Mouse (Mus musculus) adipocyte (in vitro differentiated cells): Measurements from ENCODE around the gene Arhgef10l.
"Not testable (repeated sequence)": the region's sequence is repeated elsewhere in the genome, so short reads cannot be mapped to it uniquely, and the experiment has no call there.

ENCODE experiments used
- DNase-seq: peaks from one replicate; pipeline ENCODE4 v3.0.0-alpha.2; 2016; ENCODE audit warnings: low spot score

Gene Arhgef10l

DNA sequence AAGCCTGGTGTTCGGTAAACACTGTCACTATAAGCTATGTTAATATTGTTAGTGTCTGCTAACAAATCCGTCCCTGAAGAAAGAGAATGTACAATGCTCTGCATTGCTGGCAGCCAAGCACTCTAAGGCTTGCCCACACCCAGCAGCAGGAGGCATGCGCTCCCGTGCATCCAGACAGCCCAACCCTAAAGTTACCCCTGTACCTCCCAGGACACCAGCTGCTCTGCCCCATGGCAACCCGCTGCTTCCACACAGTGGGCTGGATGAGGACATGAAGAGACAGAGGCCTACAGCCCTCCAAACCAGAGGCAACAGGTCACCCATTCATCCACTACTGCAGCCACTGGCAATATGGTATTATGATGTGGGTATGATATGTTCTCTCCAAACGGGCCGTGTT, 60.0 kb downstream of the Arhgef10l start:
- DNase-seq: no peak

DNA sequence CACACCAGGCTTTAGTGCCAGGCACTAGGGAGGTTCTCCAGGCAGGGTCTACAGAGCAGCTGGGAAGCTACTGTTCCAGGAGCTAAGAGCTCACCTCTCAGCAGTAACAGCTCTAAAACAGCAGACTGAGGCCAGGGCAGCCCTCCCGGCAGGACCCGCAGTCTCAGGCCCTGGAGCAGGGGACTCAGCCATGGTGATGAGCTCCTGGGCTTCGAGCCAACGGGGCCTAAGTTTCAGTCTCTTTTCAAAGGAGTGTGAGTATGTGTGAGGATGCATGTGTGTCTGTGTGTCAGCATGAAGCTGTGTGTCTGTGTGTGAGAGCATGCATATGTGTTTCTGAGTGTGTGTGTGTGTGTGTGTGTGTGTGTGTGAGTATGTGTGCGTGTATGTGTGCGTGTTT, 60.6 kb downstream of the Arhgef10l start:
- peak; percentile 13 for DNase-seq

DNA sequence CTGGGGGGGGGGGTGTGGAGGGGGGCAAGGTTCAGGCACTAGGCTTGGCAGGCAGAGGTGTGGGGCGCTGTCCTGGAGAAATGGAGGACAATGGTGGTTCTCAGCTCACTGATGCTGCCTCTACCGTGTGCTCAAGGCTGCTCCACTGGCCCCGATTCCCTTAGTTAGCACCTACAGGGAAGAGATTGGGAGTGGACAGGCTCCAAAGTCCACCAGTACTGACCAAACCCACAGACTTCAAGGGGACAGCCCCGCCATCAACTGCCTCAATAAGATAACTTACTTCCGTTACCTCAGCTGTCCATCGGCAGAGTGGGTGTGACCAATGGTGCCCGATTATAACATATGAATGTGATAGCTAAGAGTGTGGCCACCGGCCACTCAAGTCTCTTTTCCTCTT, 61.3 kb downstream of the Arhgef10l start:
- no peak for DNase-seq

DNA sequence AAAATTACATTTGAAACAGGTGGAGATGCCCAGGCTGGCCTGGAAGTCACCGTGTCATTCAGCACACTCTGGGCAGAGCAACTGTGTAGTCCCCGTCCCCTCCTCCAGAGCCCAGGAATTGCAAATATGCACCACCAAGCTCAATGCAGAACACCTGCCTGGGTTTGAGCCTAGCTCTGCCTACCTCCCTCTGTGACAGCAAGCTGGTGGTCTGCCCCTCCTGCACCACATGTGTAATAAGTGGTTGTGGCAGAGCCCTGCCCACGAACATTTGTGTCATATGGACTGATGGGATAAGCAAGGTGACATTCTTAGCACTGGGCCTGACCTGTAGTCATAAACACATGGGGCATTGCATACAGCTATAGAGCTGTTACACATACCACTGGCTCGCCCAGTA, 63.8 kb downstream of the Arhgef10l start:
- no peak for DNase-seq

DNA sequence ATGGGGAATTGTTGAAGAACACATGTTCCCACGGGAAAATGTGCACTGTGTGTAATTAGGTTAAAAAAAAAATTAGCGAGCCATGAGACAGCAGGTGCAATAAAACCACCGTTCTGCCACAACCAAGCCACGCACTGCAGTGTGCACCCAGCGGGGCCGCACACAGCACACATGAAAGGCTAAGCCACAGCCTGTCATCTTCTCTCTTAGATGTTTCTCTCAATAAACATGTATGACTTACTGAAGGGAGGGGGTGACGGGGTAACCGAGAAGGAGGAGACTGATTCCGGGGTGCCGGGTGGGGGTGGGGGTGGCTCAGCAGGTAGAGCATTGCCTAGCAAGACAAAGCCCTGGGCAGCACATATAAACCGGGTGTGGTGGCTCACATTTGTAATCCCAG, 64.7 kb downstream of the Arhgef10l start:
- no peak for DNase-seq

DNA sequence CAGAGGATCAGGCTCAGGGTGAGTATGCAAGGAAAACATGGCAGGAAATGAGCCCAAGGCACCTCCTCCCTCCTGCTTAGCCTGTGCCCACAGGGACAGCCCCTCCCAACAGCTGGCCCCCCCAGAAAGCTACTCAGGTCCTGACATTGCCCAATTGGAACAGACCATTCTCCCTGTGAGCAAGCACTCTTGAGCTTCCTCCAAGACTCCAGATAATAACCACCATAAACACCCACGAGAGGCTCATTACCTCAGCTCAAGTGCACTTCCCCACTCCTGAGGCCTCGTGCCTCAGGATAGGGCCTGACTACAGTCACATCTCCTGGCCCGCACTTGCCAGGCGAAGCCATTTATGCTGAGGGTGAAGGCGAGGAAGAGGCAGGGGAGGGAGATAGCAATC, 67.0 kb downstream of the Arhgef10l start:
- DNase-seq: no peak

DNA sequence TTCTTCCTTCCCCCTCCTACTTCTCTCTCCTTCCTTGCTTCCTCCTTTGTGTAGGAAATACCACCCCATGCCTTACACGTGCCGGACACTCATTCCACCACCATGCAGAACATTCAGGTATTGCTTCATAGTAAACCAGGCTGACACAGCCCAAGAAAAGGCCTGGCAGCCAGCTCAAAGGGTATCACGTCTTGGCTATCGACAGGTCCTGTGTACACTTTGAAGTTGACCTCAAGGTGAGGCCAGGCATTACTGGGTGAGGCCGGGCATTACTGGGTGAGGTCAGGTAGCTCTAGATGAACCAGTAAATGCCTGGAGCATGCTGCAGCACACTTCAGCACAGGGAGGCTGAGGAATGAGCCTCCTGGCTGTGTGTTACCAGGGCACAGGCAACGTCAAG, 67.9 kb downstream of the Arhgef10l start:
- DNase-seq: no peak

DNA sequence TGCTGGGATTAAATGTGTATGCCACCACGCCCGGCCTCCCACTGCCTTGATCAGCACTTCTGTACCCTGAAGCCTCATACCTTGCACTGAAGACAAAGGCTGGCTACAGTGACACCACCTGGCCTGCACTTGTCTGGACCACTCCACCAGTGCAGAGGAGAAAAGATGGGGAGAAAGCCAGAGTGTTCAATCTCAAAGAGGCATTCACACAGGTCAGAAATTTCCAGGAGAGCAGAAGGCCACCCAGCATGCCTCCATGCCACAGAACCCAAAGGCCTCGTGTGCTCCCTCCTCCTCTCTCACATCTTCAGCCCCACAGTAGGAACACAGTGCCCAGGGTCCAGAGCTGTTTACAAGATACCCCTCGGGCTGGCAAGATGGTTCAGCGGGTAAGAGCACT, 68.4 kb downstream of the Arhgef10l start:
- DNase-seq: no peak

DNA sequence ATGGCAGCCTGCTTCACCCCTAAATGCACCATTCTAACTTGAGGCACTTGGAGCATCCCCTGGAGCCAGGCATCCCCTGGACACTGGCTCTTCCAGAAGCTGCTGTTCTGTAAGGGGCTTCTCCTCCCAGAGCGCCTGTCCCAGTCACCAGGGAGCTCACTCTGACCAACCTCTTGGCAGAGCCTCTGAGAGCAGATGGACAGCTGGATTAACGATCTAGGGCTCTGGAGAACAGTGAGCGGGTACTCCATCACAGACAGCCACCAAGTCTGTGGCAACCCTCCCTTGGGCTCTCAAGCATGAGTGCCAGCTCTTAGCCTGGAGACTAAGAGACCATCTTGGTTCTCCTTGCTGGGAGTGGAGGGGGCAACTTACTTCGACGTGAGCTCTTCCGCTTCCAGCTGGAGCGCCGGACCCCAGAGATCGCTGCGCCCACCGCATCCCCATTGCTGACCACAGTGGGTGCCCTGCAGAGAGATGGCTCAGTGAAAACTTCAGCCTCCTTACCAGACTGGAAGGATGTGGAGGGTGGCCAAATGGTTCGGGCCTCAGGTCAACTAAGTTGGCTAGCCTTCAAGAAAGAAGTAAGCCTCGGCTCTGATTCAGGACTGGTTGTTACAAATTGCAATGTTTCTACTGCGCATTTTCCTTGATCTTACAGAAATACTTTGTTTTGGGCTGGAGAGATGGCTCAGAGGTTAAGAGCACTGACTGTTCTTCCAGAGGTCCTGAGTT, 71.9 kb downstream of the Arhgef10l start:
- DNase-seq: peak; percentile 46

DNA sequence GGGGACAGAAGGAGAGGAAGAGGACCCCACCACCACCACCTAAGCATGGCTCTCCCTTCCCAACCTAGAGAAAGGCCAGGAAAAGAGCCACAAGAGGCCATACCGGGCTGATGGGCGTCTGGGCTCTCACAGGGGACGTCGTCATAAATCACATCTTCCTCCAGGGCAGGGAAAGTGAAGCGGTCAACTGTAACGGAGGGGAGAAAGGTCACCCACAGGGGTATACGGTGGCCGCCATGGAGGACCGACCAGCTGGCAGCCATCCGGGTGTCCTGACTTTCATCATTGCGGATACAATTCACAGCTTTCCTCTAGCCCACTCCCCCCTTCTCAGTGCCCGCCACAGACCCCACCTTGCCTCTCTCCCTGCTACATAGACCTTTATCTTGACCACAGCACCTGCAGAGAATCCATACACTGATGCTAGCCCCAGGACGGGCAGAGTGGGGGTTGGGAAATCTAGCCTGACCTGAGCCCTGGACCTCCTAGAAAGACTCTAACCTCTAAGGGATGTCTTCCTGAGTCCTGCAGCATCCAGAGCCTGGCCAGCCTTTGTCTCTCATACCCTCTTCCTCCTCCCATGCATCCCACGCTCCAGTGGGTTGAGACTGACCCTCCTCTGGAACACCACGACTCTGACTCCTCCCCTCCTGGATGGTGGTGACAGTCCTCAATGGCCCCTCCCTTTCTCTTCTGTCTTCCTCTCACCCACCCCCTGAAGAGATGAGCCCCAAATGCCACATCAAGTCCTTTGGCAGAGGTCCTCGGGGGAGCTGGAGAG, 72.6 kb downstream of the Arhgef10l start:
- no peak for DNase-seq

DNA sequence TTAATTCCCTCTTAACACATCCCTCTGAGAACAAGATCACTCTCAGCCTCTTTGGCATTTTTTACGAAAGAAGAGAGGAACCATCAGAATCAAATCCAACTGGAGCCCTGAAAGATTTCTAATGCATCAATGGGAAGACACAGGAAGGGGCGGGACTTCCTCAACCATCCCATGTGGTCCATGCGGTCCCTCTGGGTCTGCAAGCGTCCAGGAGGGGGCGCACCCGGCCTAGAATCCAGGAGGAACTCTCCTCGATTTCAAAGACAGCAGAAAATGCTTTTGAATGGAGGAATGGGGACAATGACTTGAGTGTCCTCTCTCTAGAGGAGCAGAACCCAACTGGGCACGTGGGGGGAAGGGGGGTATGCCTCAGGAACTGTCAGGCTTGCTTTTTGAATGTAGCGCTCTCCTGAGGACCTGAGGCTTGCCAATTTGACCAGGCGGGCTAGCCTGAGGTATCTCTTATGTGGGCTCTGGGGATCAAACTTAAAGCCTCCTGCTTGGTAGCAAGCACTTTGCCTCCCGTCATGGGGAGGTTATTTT, 73.5 kb downstream of the Arhgef10l start:
- DNase-seq: peak; percentile 64

DNA sequence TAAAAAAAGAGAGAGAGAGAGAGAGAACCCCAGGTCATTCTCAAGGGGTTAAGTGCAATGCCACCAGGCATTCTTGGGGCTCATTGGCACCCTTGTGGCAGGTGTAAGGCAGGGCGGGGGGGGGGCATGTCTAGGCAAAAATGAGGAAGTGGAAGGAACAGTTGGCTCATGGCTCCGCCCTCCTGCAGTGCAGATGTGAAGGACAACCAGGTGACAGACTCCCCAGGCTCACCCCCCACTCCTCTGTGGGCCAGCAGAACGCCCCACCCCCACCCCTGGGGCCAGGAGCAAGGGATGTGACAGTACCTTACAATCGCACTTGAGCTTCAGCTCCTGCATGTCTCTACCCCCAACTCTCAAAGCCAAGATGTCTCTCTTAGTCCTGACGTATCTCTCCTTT, 79.3 kb downstream of the Arhgef10l start:
- DNase-seq: no peak

DNA sequence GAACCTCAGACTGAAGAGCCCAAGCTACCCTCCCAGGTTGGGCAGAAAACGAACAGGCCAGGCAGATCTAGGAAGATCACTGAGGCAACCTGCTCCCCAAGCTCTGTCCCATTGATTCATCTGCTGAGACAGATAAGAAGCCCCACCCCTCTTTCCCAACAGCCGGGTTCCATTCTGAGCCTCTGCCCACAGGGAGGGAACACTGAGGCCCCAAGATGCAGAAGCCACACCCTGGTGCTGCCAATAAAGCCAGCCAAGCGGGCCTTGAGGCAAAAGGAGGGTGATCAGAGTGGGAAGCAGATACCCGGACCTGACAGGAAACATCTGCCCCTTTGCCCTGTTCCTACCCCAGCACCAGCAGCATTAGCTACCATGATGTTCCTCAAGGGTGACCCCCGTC, 81.6 kb downstream of the Arhgef10l start:
- DNase-seq: no peak

DNA sequence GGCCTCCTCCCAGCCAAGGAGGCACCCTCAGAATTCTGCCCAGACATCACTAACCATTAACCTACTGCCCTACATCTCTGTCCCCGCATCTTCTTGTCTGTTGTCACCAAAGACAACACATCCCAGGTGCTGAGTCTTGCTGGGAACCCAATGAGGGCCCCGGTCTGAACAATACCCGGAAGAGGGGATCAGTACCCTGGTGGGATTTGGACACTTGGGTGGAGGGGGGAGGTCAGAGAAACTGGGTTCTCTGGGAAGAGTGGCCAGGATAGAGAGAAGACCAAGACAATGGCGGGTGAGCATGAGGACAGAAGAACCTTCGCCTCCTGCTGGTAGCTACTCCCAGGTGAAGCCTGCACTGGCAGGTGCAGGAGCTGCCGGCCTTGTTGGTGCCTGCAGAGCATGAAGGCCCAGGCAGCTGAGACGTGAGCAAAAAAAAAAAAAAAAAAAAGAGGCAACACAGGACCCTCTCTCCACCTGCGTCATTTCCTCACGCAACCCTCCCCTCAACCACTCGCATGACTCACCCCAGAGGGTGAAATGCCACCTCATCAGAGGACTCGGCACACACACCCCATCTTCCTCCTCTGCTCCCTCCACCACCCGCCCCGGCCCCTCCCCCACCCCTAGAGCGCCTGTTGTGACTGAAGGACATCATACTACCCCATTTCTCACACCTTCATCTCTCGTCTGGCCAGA, 83.3 kb downstream of the Arhgef10l start:
- DNase-seq: no peak

DNA sequence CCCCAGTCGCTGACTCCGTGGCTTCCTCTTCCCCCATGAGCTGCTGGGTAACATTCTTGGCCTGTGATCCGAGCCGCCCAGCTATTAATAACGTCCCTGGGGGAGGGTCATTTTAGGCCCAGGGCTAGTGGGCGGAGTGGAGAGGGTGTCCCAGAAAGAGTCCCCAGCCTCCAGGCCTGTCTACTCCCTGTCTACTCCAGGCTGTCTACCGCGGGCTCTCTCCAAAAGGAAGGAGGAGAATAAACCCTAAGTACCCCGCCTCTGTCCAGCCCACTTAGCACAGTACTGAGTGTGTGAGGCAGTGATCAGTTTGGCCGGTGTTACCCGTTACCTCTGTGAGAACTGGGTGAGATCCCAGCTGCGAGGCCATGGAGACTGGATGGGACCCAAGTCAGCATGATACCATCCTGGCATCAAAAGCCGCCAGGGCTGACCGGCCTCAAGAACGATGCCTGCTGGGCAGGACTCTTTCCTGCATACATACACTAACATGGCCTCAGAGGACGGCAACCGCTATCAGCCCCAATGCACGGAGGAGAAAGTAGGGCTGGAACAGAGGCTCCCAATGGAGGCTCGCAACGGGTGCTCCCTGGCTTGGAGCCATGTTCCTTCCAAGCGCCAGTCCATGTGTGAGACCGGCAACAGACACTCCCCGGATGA, 84.0 kb downstream of the Arhgef10l start:
- DNase-seq: peak; percentile 52

DNA sequence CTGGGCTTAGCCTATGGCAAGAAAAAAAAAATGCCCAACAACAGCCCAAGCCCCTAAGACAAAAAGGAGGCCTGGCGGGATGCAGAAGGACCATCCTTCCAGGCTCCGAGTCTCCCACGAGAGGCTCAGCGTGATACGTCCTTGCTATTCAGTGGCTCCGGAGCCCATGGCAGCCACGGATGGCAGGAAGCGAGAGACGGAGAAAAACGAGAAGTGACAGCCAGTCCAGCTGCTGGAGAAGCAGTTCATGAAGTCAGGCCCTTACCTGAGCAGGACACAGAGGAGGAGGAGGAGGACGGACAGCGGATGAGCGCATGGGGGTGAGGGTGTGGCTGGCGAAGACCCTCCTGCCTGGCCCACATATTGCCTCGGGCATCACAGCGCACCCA, 84.5 kb downstream of the Arhgef10l start:
- no peak for DNase-seq

DNA sequence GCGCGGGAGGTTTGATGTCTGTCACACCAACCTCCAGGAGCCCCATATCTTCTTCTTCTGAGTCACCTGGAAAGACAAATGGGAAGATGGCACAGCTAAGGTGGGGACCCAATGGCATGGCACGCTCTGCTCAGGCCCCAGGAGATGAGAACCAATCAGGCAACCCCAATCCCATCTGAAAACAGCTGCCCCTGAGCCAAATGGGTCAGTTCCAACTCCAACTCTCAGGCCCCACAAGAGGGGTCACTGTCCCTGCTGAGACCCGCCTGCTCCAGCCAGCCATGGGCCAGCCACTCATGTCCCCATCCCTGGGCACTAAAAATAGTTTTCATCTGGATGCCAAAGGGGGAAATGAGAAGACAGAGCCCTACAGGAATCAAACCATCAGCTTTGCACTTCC, 84.9 kb downstream of the Arhgef10l start:
- no peak for DNase-seq

DNA sequence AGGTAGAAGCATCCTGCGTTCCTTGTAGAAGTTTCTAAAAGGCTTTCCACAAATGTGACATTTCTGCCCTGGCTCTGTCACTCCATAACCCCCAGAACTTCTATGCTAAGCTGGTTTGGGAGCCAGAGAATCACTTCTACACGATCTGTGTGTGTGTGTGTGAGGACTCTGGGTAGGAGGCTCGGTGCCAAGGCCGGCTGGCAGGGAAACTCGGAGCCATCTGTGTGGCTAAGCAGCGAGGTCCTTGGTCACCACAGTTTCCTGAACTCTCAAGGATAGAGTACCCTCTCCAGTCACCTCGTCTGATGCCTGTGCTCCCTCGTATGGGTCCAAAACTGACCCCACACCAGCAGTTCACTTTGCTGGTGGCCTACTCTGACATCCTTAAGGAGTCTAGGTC, 86.2 kb downstream of the Arhgef10l start:
- DNase-seq: no peak

DNA sequence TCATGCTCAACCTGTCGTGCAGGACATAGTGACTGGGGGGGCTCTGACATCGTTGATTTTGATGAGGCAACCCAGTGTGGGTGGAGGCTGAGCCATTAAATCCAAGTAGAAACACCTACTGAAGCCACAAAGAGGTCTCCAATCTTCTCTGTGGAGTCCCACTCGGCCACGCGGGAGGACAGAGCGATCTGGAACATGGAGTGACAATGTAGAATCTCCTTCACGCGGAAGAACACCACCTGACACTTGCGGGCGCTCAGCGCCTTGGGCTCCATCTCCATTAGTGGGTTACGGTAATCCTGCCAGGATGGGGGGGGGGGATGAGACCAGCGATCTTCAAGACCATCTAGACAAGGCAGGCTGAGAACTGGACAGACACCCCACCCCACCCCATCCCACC, 86.7 kb downstream of the Arhgef10l start:
- DNase-seq: no peak

DNA sequence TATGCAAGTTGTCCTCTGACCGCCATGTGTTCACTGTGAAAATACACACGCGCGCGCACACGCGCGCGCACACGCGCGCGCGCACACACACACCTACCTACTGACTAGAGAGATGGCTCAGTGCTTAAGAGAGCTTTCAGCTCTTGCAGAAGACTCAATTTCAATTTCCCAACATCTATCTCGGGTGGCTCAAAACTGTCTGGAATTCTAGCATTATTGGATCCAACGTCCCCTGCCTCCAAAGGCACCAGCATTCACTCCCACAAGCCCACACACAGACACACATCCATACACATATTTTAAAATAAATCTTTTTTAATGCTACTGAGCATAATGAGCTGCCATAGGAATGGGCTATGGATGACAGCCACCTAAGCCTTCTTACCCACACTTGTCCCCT, 89.2 kb downstream of the Arhgef10l start:
- DNase-seq: no peak

DNA sequence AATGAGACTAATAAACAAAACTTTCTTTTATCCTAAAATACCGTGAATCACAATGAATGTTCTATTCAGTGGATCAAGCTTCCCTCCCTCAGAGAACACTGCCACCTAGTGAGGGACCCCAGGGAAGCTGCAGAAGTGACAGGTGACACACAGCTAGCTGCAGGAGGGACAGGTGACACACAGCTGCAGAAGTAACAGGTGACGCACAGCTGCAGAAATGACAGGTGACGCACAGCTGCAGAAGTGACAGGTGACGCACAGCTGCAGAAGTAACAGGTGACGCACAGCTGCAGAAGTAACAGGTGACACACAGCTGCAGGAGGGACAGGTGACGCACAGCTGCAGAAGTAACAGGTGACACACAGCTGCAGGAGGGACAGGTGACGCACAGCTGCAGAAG, 90.9 kb downstream of the Arhgef10l start:
- not testable (repeated sequence) for DNase-seq

DNA sequence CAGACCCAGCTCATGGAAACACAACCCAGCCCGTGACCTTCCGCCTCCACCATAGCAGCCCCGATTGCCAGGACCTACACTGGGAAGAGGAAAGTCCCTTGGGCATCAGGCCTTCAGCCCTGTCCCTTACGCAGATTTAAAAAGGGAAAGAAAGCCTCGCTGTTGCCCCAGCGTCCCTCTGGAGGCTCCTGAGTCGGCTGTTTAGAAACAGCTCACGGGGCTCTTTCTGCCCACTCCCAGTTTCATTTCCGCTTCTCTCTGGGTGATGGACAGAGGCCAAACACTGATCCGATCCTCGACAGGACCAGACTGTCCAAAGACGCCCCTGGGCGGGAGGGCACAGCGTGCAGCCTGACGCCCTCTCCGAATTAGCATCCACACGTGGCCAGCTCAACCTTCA, 93.4 kb downstream of the Arhgef10l start:
- no peak for DNase-seq
